Mouse (Mus musculus): ENCODE data around the gene Nexn.

- no peak for TF ChIP-seq EP300 (IDR thresholded peaks at IDR 0.05; ENCODE audit: low read depth)
- TF ChIP-seq CTCF (IDR thresholded peaks at IDR 0.05; ENCODE audit: low read depth): no peak
Observed at GRCm38 (mm10) chr3:152193635-152194097, 72.5 kb downstream of the Nexn start.

Data from heart, postnatal 0 days (tissue).